In the genomic region with DNA sequence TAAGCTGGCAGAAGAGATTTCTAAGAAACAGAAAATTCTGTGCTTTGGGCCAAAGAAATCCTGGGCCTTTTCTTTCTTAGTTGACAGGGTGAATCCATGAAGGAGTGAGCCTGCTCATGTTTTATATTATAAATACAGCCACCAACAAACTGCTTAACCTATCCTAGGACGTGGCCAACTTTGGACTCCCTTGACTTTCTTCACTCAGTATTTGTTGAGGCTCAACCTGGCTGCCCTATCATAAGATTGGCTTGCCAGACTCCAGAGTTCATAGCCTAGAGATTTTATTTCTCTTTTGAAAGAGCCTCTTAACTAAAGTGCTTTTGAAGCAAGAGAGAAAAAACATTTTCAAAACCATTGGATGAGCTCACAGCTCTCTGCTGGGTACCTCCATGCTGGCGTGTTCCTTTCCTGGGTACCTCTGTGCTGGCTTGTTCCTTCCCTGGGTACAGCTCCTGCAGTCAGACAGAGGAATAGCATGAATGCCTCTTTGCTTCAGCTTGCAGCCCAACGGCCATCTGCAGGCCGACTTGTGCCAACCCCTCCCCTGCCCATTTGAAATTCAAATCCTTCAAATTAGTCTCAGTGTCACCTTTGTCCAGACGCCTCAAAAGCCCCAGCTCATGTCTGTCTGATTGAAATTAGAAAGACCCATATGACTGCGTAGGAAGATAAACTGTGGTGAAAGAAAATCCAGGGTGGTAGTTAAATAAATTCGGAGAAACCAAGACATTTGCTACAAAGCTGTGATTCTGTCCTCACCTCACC, we compare ENCODE assay signal across 9 mouse cellular contexts.
A peak's percentile ranks its signal among the peaks of the same experiment; 100 is the strongest.
DNase-seq lines count a peak whose midpoint lies in the region; ATAC-seq lines count a peak whose summit lies in the region.
"Had no signal": no experiment of that assay in that cellular context is flagged by ENCODE, and none has a peak within 500 bp of the region (broad histone marks: within the 10 kb centered on the region; RNA-seq: fewer than 3 reads in every experiment).

No protein-coding gene starts in this region.

- H3K36me3 ChIP-seq in kidney, embryonic 16.5 days (ENCODE audit: insufficient read depth, low read length): no peaks in the 10 kb centered on the region

- ATAC-seq in kidney, embryonic 16.5 days (ENCODE audit: low FRiP score, low TSS enrichment): no peak

- DNase-seq in kidney, adult 18-20 months: peak; percentile 10
- DNase-seq in kidney, postnatal 10 days: peak; percentile 7
- peak; percentile 65 for DNase-seq in left cerebral cortex, postnatal 4 days
- DNase-seq in telencephalon, adult 2 months (ENCODE audit: low read depth, low spot score): peak; percentile 80
- DNase-seq in spleen, adult 18-20 months: no peak
- DNase-seq in urinary bladder, adult 18-20 months (ENCODE audit: low spot score in 2 of 2): no peak
- DNase-seq in heart, postnatal 14 days: no peak
- DNase-seq: lung, adult 18-20 months had no signal

- H3K9ac ChIP-seq in kidney, embryonic 16.5 days (replicated peaks; ENCODE audit: low read length): no peak overlapping the region

- H3K4me2 ChIP-seq in kidney, embryonic 16.5 days (replicated peaks; ENCODE audit: low read depth, low read length): no peak overlapping the region

- intact Hi-C loops in left cerebral cortex, postnatal 4 days (cut with DNase I): no loop called here
- intact Hi-C loops in heart, postnatal 14 days (cut with DNase I): no loop called here

- no peaks in the 10 kb centered on the region for H3K27me3 ChIP-seq in kidney, embryonic 16.5 days (ENCODE audit: insufficient read depth, low read length)

- no peaks in the 10 kb centered on the region for H3K9me3 ChIP-seq in kidney, embryonic 16.5 days (ENCODE audit: low read length)

- no peaks in the 10 kb centered on the region for H3K4me1 ChIP-seq in kidney, embryonic 16.5 days (ENCODE audit: insufficient read depth, low read length)

- no peak overlapping the region for H3K27ac ChIP-seq in kidney, embryonic 16.5 days (ENCODE audit: low read length)

- WGBS in kidney, embryonic 16.5 days: 38% methylated on average over 7 of the region's 7 CpGs

- no peak overlapping the region for H3K4me3 ChIP-seq in kidney, embryonic 16.5 days (ENCODE audit: low read length)

Comparison
In these comparisons a context has a peak if more than half of its experiments do, and no peak if none do; other contexts are left out.
1. DNase-seq: peak in kidney, adult 18-20 months (single experiment), kidney, postnatal 10 days (single experiment), left cerebral cortex, postnatal 4 days (single experiment) and telencephalon, adult 2 months (single experiment); none in spleen, adult 18-20 months (0 of 2), urinary bladder, adult 18-20 months (0 of 2) and heart, postnatal 14 days (0 of 2).